Mouse (Mus musculus) kidney, adult 2 months (tissue): ENCODE data around the gene Rcan3. TPM values are rescaled to one million over a fixed set of nuclear protein-coding genes. Genes with fewer than 3 reads are reported as not detected.

Experiments
- DNase-seq: peaks from one replicate; pipeline ENCODE4 v3.0.0; 2021
- H3K27ac ChIP-seq: fragments of 200-500 bp; 2 replicates; pipeline ENCODE4 v1.5.1; 2012; ENCODE audit warnings: low read depth, low read length, control low read depth, inconsistent platforms; ENCODE audit not compliant: insufficient read depth
- H3K27me3 ChIP-seq: fragments of 200-500 bp; replicated peaks from 2 replicates; pipeline ENCODE4 v1.6.1; 2012; ENCODE audit warnings: mild to moderate bottlenecking, moderate library complexity, low read length, inconsistent platforms; ENCODE audit not compliant: control insufficient read depth, insufficient read depth
- H3K36me3 ChIP-seq: fragments of 200-500 bp; 2 replicates; pipeline ENCODE4 v1.6.1; 2012; ENCODE audit warnings: mild to moderate bottlenecking, moderate library complexity, low read length, inconsistent platforms; ENCODE audit not compliant: control insufficient read depth, insufficient read depth
- H3K4me1 ChIP-seq: fragments of 200-500 bp; 2 replicates; pipeline ENCODE4 v1.6.1; 2011; ENCODE audit warnings: low read length; ENCODE audit not compliant: control insufficient read depth, insufficient read depth
- H3K4me3 ChIP-seq: fragments of 200-500 bp; 2 replicates; pipeline ENCODE4 v1.5.1; 2011; ENCODE audit warnings: mild to moderate bottlenecking, low read depth, low read length, control low read depth; ENCODE audit not compliant: insufficient read depth
- CTCF ChIP-seq: fragments of 200-500 bp; conservative IDR thresholded peaks from 2 replicates; pipeline ENCODE4 v1.5.1; 2011; ENCODE audit warnings: low read depth, mild to moderate bottlenecking, control low read depth, low read length, moderate library complexity, mixed read lengths; ENCODE audit not compliant: insufficient read depth, insufficient read length
- POLR2A ChIP-seq: fragments of 200-500 bp; IDR thresholded peaks from one replicate; pipeline ENCODE4 v1.6.1; 2011; ENCODE audit warnings: low read depth, low read length, control low read depth
- WGBS: fragments of 180-500 bp; shearing (Covaris S2); methylation state at CpG from one replicate; pipeline ENCODE4 v1.1.7; 2018; 5-methylcytosine and 5-hydroxymethylcytosine counted together
- polyA plus RNA-seq: library from polyadenylated mRNA; depleted of rRNA; stranded (reverse); fragments of >200 nt; gene quantifications from 2 replicates; pipeline ENCODE4 v1.2.3, GENCODE M21; 2012

The Rcan3 gene
- polyA plus RNA-seq, 1 experiment, result 13.4 TPM

DNA sequence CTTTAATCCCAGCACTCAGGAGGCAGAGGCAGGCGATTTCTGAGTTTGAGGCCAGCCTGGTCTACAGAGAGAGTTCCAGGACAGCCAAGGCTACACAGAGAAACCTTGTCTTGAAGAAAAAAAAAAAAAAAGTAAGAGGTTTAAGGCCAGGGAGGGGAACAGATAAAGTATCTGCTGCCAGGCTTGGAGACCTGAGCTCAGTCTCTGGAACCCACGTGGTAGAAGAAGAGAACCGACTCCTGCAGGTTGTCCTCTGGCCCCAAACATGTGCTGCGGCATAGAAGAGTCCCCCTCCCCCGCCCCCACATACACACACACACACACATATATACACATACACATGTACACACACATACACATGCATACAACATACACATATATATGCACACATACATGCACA is 8.8 kb upstream of the Rcan3 start:
- Histone ChIP-seq H3K4me1 (0 out of 2 replicates have a peak, but pooled peaks cover 5% of the 10 kb centered on the region), H3K27me3 (no peaks in the 10 kb centered on the region), H3K27ac (no peak overlapping the region), H3K36me3 (no peaks in the 10 kb centered on the region), H3K4me3 (no peak overlapping the region)
- 69% methylated on average over 5 of the region's 5 CpGs for WGBS
- DNase-seq, result no peak
- TF ChIP-seq CTCF, result no peak
- TF ChIP-seq POLR2A, result no peak

DNA sequence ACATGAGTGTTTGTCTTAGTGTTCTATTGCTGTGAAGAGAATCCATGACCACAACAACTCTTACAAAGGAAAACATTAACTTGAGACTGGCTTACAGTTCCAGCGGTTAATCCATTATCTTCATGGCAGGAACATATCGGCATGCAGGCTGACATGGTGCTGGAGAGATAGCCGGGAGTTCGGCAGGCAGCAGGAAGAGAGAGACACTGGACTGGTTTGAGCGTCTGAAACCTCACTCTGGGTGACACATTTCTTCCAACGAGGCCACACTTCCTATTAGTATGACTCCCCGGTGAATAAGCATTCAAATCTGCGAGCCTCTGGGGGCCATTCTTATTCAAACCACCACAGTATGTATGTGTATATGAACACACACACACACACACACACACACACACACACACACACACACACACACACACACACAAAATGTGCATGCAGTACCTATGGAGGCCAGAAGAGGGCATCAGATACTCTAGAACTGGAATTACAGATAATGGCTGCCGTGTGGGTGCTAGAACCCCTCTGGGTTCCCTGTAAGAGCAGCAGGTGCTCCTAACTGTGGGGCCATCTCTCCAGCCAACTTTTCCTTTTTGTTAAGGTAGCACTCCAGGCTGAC is 6.4 kb upstream of the Rcan3 start:
- H3K27ac ChIP-seq, result no peak overlapping the region; the same call in 1 of the 2 replicates

DNA sequence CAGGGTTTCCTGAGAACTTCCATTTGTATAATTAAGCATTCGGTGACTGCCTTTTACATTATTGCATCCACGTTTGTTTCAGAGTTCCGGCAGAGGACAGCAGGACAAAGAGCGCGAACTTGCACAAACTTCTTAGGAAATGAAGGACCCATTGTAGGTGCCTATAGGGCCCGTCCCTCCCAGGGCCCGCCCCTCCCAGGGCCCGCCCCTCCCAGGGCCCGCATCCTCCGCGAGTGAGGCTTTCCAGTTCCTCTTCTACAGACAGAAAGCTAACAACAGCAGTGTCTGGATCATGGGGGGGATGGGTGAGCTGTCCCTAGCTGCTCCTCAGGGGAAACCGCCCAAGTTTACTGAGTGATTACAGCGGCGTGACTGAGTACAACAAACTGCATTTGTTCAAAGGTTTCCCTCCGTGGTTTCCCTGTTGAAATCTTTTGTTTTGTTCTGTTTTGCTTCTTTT is 5.6 kb upstream of the Rcan3 start:
- peak; percentile 73 for DNase-seq
- WGBS, result 6% methylated on average over 15 of the region's 15 CpGs

More for the DNA sequence above, 6.4 kb upstream of the Rcan3 start:
- no peak for TF ChIP-seq POLR2A
- TF ChIP-seq CTCF, result peak; percentile 50; the same call in 1 of the 2 replicates
- Histone ChIP-seq H3K4me3 (no peak overlapping the region), H3K4me1 (0 out of 2 replicates have a peak, but pooled peaks cover 5% of the 10 kb centered on the region), H3K36me3 (no peaks in the 10 kb centered on the region), H3K27me3 (no peaks in the 10 kb centered on the region)
- peak; percentile 40 for DNase-seq
- WGBS, result 37% methylated on average over 9 of the region's 9 CpGs

DNA sequence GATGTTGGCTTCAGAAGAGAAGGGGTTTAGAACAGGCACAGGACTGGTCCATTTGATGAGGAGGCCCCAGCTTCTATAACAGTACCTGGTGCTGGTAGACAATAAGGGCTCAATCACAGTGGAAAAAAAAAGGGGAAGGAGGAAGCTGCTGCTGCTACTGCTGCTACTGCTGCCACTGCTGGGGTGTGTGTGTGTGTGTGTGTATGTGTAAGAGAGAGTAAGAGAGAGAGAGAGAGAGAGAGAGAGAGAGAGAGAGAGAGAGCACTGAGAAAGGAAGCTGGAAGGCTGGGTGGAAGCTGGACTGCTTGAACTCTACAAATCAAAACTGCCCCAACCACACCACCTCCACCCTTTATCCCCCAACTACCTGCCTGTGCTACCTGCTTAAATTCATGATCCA is 4.3 kb upstream of the Rcan3 start:
- no peak for TF ChIP-seq CTCF
- no peak for TF ChIP-seq POLR2A
- no peak for DNase-seq
- H3K4me1 ChIP-seq, result 0 out of 2 replicates have a peak, but pooled peaks cover 8% of the 10 kb centered on the region

More for the DNA sequence above, 5.6 kb upstream of the Rcan3 start:
- Histone ChIP-seq H3K4me1 (0 out of 2 replicates have a peak, but pooled peaks cover 8% of the 10 kb centered on the region), H3K36me3 (no peaks in the 10 kb centered on the region), H3K27ac (peak overlapping the region; percentile 42; the same call in 1 of the 2 replicates), H3K4me3 (no peak overlapping the region), H3K27me3 (no peaks in the 10 kb centered on the region)
- no peak for TF ChIP-seq POLR2A
- TF ChIP-seq CTCF, result no peak

DNA sequence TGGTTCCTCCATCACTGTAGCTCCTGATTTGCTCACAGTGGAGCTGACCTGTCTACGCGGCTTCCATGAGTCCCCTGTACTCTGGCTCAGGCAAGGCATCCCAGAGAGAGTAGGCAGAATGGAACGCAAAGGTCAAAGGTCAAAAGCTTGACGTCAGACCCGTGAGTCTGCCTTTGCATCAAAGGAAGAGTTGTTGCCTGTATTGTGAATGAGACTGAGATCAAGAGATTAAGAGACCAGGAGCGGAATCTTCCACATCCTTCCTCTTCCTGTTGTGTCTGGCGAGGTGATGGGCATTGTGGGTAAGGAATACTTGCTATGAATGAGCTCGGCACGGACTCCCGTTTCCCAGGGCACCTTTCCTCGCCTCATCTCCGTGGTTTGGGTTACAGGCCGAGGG is 2.6 kb upstream of the Rcan3 start:
- Histone ChIP-seq H3K36me3 (no peaks in the 10 kb centered on the region), H3K27me3 (no peaks in the 10 kb centered on the region), H3K27ac (peak overlapping the region; percentile 7; the same call in 1 of the 2 replicates), H3K4me3 (no peak overlapping the region), H3K4me1 (0 out of 2 replicates have a peak, but pooled peaks cover 8% of the 10 kb centered on the region)
- TF ChIP-seq CTCF (no peak), POLR2A (no peak)
- peak; percentile 72 for DNase-seq
- 52% methylated on average over 13 of the region's 13 CpGs for WGBS

More for the DNA sequence above, 4.3 kb upstream of the Rcan3 start:
- Histone ChIP-seq H3K27me3 (no peaks in the 10 kb centered on the region), H3K27ac (no peak overlapping the region), H3K4me3 (no peak overlapping the region), H3K36me3 (no peaks in the 10 kb centered on the region)

DNA sequence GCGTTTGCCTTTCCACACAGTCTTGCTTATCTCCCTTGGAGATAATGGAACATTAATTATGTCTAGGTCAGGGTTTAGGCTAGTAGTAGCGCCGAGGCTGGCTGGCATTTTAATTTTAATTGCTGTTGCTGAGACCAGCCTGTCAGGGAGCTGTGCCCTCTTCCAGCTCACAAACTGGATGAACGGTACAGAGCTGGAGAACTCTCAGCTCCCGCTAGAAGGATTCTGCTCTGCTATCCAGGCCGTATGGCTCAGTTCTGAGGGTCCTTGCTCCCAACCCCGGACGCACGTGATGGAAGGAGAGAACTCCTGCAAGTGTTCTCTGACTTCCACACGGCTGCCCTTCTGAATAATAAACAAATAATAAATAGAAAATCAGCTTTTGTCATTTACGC is 739 bp upstream of the Rcan3 start:
- H3K4me1 ChIP-seq, result 0 out of 2 replicates have a peak, but pooled peaks cover 6% of the 10 kb centered on the region
- no peaks in the 10 kb centered on the region for H3K27me3 ChIP-seq
- peak overlapping the region; percentile 54 for H3K4me3 ChIP-seq
- H3K36me3 ChIP-seq, result no peaks in the 10 kb centered on the region
- peak overlapping the region; percentile 79; the same call in 1 of the 2 replicates for H3K27ac ChIP-seq
- no peak for DNase-seq
- no peak for TF ChIP-seq POLR2A
- TF ChIP-seq CTCF, result no peak
- 24% methylated on average over 11 of the region's 11 CpGs for WGBS

DNA sequence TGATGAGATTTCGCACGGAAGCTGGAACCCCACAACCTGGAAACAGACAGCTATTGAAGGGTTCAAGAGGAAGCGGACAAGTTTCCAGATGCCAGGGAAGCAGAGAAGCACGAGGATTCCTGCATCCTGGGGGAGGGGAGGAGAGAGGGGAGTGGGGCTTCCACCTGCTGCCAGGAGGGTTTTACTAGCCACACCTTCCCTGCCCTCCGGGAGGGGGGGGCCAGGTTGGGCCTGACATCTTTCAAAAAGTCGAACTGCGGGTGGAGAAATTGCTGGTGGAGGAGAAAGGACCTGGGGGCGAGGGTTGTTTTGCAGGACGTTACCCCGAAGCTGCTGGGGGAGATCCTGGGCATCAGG is 589 bp downstream of the Rcan3 start:
- no peak for DNase-seq
- Histone ChIP-seq H3K4me1 (0 out of 2 replicates have a peak, but pooled peaks cover 4% of the 10 kb centered on the region), H3K27me3 (no peaks in the 10 kb centered on the region), H3K4me3 (peak overlapping the region; percentile 81), H3K36me3 (no peaks in the 10 kb centered on the region), H3K27ac (peak overlapping the region; percentile 53; the same call in 1 of the 2 replicates)
- 16% methylated on average over 10 of the region's 10 CpGs for whole genome bisulfite sequencing
- TF ChIP-seq CTCF (no peak), POLR2A (no peak)
